Mouse (Mus musculus) heart, adult 9 months (tissue): Measurements from ENCODE around the gene Trim63.

ENCODE experiments used
- DNase-seq, 2 experiments: peaks; one replicate each; pipeline ENCODE4 v3.0.0; 2022; ENCODE audit warnings: low spot score in 2 of 2

The Trim63 gene

GRCm38 (mm10) chr4:134298626-134299497 lies 16.1 kb upstream of the Trim63 start:
- DNase-seq = no peak

- peak; percentile 58 to 62 for DNase-seq
These were observed 15.5 kb upstream of the Trim63 start for GRCm38 (mm10) chr4:134299498-134299810.

GRCm38 (mm10) chr4:134300316-134300715 lies 14.6 kb upstream of the Trim63 start:
- peak; percentile 78 to 86 for DNase-seq

GRCm38 (mm10) chr4:134302084-134302483 lies 12.8 kb upstream of the Trim63 start:
- no peak for DNase-seq

GRCm38 (mm10) chr4:134306963-134307362 lies 8.0 kb upstream of the Trim63 start:
- no peak for DNase-seq

GRCm38 (mm10) chr4:134307367-134308072 lies 7.4 kb upstream of the Trim63 start:
- peak; percentile 67 to 71 for DNase-seq

- DNase-seq = no peak
These were observed 4.8 kb upstream of the Trim63 start for GRCm38 (mm10) chr4:134310106-134310505.

GRCm38 (mm10) chr4:134310656-134311055 lies 4.3 kb upstream of the Trim63 start:
- no peak for DNase-seq

GRCm38 (mm10) chr4:134311784-134312183 lies 3.1 kb upstream of the Trim63 start:
- no peak for DNase-seq

- no peak for DNase-seq
These were observed 2.6 kb upstream of the Trim63 start for GRCm38 (mm10) chr4:134312341-134312740.

GRCm38 (mm10) chr4:134312901-134313300 lies 2.0 kb upstream of the Trim63 start:
- DNase-seq = no peak

- no peak for DNase-seq
These were observed 752 bp upstream of the Trim63 start for GRCm38 (mm10) chr4:134314081-134314655.

- DNase-seq = peak; percentile 42
These were observed 550 bp downstream of the Trim63 start for GRCm38 (mm10) chr4:134315470-134315869.

- DNase-seq = peak in 1 of 2 experiments; percentile 45
These were observed 1.5 kb downstream of the Trim63 start for GRCm38 (mm10) chr4:134316390-134316789.

- DNase-seq = peak; percentile 21 to 29
These were observed 4.2 kb downstream of the Trim63 start for GRCm38 (mm10) chr4:134319074-134319473.

- no peak for DNase-seq
These were observed 4.8 kb downstream of the Trim63 start for GRCm38 (mm10) chr4:134319674-134320073.

GRCm38 (mm10) chr4:134321524-134321923 lies 6.6 kb downstream of the Trim63 start:
- no peak for DNase-seq

GRCm38 (mm10) chr4:134324655-134325054 lies 9.7 kb downstream of the Trim63 start:
- DNase-seq = no peak

GRCm38 (mm10) chr4:134326859-134327530 lies 12.1 kb downstream of the Trim63 start:
- DNase-seq = no peak

- DNase-seq = no peak
These were observed 13.2 kb downstream of the Trim63 start for GRCm38 (mm10) chr4:134328151-134328550.

- DNase-seq = no peak
These were observed 13.9 kb downstream of the Trim63 start for GRCm38 (mm10) chr4:134328832-134329231.

GRCm38 (mm10) chr4:134330281-134330680 lies 15.4 kb downstream of the Trim63 start:
- DNase-seq = no peak
